8 mouse cellular contexts compared by ENCODE assay signal in the genomic region with DNA sequence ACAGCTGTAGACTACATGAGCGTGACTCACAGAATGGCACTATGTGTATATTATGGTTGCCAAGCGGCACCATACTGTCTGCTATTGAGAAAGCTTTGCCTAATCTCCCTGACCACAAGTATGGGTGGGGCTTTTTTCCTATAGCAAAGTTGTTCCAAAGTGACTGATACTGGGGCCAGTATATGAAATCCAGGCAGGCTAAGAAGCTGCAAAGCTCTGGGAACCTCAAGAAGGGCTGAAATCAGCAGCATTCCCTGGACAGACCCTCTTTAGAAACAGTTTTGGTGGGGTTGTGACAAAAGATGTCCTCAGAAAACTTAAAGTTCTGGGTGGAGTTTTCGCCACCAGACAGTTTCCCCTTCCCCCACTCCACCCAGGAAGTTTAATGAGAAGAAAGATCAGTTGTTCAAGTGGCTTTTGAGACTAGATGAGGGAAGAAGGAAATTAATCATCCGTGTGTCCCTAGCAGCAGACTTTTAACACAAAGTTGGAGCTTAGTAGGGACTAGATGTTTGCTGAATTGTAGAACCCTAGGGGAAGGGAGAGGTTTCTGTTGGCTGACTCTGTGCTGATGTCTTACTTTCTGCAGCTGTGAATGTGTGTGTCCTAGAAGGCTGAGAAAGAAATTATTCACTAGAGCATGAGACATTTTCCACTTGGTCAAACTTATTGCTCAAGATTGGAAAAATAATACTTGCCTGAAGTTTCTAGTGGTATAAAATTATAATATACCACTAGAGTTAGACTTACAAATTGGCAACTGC. TPM values are rescaled to one million over a fixed set of nuclear protein-coding genes. Genes with fewer than 3 reads are reported as not detected.
DNase-seq lines count a peak whose midpoint lies in the region; ATAC-seq lines count a peak whose summit lies in the region.

No protein-coding gene starts in this region.

- DNase-seq in adrenal gland, adult 2 months = peak; percentile 3
- no peak for DNase-seq in adrenal gland, postnatal 14 days
- DNase-seq in c-Kit-negative CD71-positive TER-119-positive erythroid progenitor cells, embryonic 14.5 days (ENCODE audit: low read depth, low spot score) = peak; percentile 22
- no peak for DNase-seq in hindbrain, embryonic 11.5 days (ENCODE audit: low spot score)
- no peak for DNase-seq in forebrain, embryonic 10.5 days (ENCODE audit: extremely low spot score, low spot score)
- no peak for DNase-seq in right cerebral cortex, postnatal 14 days

- peak; percentile 81 for ATAC-seq in inflammation-experienced regulatory T-cells, adult 6 months
- no peak for ATAC-seq in hindbrain, embryonic 11.5 days (ENCODE audit: low FRiP score)

- H3K9ac ChIP-seq in hindbrain, embryonic 11.5 days (ENCODE audit: low read depth, low read length) = no peak overlapping the region

- no peaks in the 10 kb centered on the region for H3K27me3 ChIP-seq in megakaryocyte, embryonic 14.5 days (replicated peaks)
- no peaks in the 10 kb centered on the region for H3K27me3 ChIP-seq in hindbrain, embryonic 11.5 days (ENCODE audit: control insufficient read depth, insufficient read depth, low read length)
- peaks cover 42% of the 10 kb centered on the region for H3K27me3 ChIP-seq in forebrain, embryonic 10.5 days (ENCODE audit: poor library complexity, severe bottlenecking)

- H3K4me3 ChIP-seq in megakaryocyte, embryonic 14.5 days (replicated peaks) = peak overlapping the region; percentile 84
- H3K4me3 ChIP-seq in hindbrain, embryonic 11.5 days (ENCODE audit: low read depth, low read length) = no peak overlapping the region
- no peak overlapping the region for H3K4me3 ChIP-seq in forebrain, embryonic 10.5 days

- WGBS in hindbrain, embryonic 11.5 days = 76% methylated on average over 4 of the region's 4 CpGs
- WGBS in forebrain, embryonic 10.5 days = 60% methylated on average over 4 of the region's 4 CpGs

- no peaks in the 10 kb centered on the region for H3K36me3 ChIP-seq in megakaryocyte, embryonic 14.5 days (replicated peaks; ENCODE audit: low read length)
- no peaks in the 10 kb centered on the region for H3K36me3 ChIP-seq in hindbrain, embryonic 11.5 days (ENCODE audit: control insufficient read depth, insufficient read depth, low read length)
- no peaks in the 10 kb centered on the region for H3K36me3 ChIP-seq in forebrain, embryonic 10.5 days (replicated peaks)

- H3K9me3 ChIP-seq in megakaryocyte, embryonic 14.5 days = no peaks in the 10 kb centered on the region
- H3K9me3 ChIP-seq in hindbrain, embryonic 11.5 days (ENCODE audit: control insufficient read depth, low read length) = no peaks in the 10 kb centered on the region
- H3K9me3 ChIP-seq in forebrain, embryonic 10.5 days = no peaks in the 10 kb centered on the region

- no peak overlapping the region for H3K27ac ChIP-seq in hindbrain, embryonic 11.5 days (ENCODE audit: low read depth, low read length)
- no peak overlapping the region for H3K27ac ChIP-seq in forebrain, embryonic 10.5 days

- H3K4me1 ChIP-seq in megakaryocyte, embryonic 14.5 days = peaks cover 4% of the 10 kb centered on the region; the same call in 1 of the 2 replicates
- no peaks in the 10 kb centered on the region for H3K4me1 ChIP-seq in hindbrain, embryonic 11.5 days (replicated peaks; ENCODE audit: control insufficient read depth, insufficient read depth, low read length)
- peaks cover 6% of the 10 kb centered on the region; the same call in 1 of the 2 replicates for H3K4me1 ChIP-seq in forebrain, embryonic 10.5 days

- no peak overlapping the region for H3K4me2 ChIP-seq in hindbrain, embryonic 11.5 days (replicated peaks; ENCODE audit: low read depth, low read length)

RNA-seq across cellular contexts. Expression of a gene that starts 2.2 kb away (rescaled TPM):
- 1 to 10 TPM in 1 of 2 experiments, under 1 TPM in 1; 0.92 to 1.8 TPM for total RNA-seq in adrenal gland, adult 2 months (2021)
- 1.7 and 1.9 TPM in 2 replicates for polyA plus RNA-seq in adrenal gland, adult 2 months (2012; rRNA removed)
- total RNA-seq in adrenal gland, postnatal 14 days (2021) = 1.4 and 2.5 TPM in 2 replicates
- polyA plus RNA-seq in inflammation-experienced regulatory T-cells, adult 6 months (2017; shearing (Covaris generic)) = 10 to 100 TPM in 1 of 3 experiments, 1 to 10 TPM in 2; 5.1 to 10.1 (median 8.5) TPM
- polyA plus RNA-seq in megakaryocyte, embryonic 14.5 days (2012; ENCODE audit: insufficient read depth, low replicate concordance) = not detected in 2 replicates
- 0.24 and 0.32 TPM in 2 replicates for polyA plus RNA-seq in hindbrain, embryonic 11.5 days (2014; fragmentation: Nextera tagmentation; extraction: Ambion mirVana)
- 0.25 and 0.29 TPM in 2 replicates for polyA plus RNA-seq in forebrain, embryonic 10.5 days (2016; fragmentation: Nextera tagmentation; extraction: Ambion mirVana)

Comparison
In these comparisons a context has a peak if more than half of its experiments do, and no peak if none do; other contexts are left out.
1. DNase-seq: peak in adrenal gland, adult 2 months (single experiment) and c-Kit-negative CD71-positive TER-119-positive erythroid progenitor cells, embryonic 14.5 days (single experiment); none in adrenal gland, postnatal 14 days (single experiment), hindbrain, embryonic 11.5 days (single experiment), forebrain, embryonic 10.5 days (single experiment) and right cerebral cortex, postnatal 14 days (single experiment).